Mouse (Mus musculus): Measurements from ENCODE around the gene Hnrnpd.
A peak's percentile ranks its signal among the peaks of the same experiment; 100 is the strongest.

Gene Hnrnpd

GRCm38 (mm10) chr5:99978699-99979442 is at the start of gene Hnrnpd, which contains the start of gene 4930524J08Rik:
Gene Hnrnpd (minus strand): TSS chr5:99978938.
Gene 4930524J08Rik (plus strand): TSS chr5:99979061.
- DNase-seq (ENCODE audit: low read depth, low spot score): peak; percentile 98

- no peak for DNase-seq (ENCODE audit: low read depth, low spot score)
These were observed 46.1 kb upstream of the Hnrnpd start for GRCm38 (mm10) chr5:100024868-100025267.

- no peak for DNase-seq (ENCODE audit: low read depth, low spot score)
These were observed 45.7 kb upstream of the Hnrnpd start for GRCm38 (mm10) chr5:100024403-100024802.

- no peak for DNase-seq (ENCODE audit: low read depth, low spot score)
These were observed 41.4 kb upstream of the Hnrnpd start for GRCm38 (mm10) chr5:100020089-100020488.

GRCm38 (mm10) chr5:100012599-100012998 is 33.9 kb upstream of the Hnrnpd start:
- no peak for DNase-seq (ENCODE audit: low read depth, low spot score)

- DNase-seq (ENCODE audit: low read depth, low spot score): no peak
These were observed 29.7 kb upstream of the Hnrnpd start for GRCm38 (mm10) chr5:100008485-100008884.

- peak; percentile 39 for DNase-seq (ENCODE audit: low read depth, low spot score)
These were observed 28.3 kb upstream of the Hnrnpd start for GRCm38 (mm10) chr5:100007040-100007375.

GRCm38 (mm10) chr5:100006324-100007039 is 27.7 kb upstream of the Hnrnpd start:
- no peak for DNase-seq (ENCODE audit: low read depth, low spot score)

GRCm38 (mm10) chr5:100005896-100006295 is 27.2 kb upstream of the Hnrnpd start:
- no peak for DNase-seq (ENCODE audit: low read depth, low spot score)

- no peak for DNase-seq (ENCODE audit: low read depth, low spot score)
These were observed 26.7 kb upstream of the Hnrnpd start for GRCm38 (mm10) chr5:100005431-100005830.

GRCm38 (mm10) chr5:100003895-100004294 is 25.2 kb upstream of the Hnrnpd start:
- no peak for DNase-seq (ENCODE audit: low read depth, low spot score)

- no peak for DNase-seq (ENCODE audit: low read depth, low spot score)
These were observed 21.8 kb upstream of the Hnrnpd start for GRCm38 (mm10) chr5:100000500-100000899.

- no peak for DNase-seq (ENCODE audit: low read depth, low spot score)
These were observed 21.3 kb upstream of the Hnrnpd start for GRCm38 (mm10) chr5:100000048-100000447.

GRCm38 (mm10) chr5:99994680-99995079 is 15.9 kb upstream of the Hnrnpd start:
- no peak for DNase-seq (ENCODE audit: low read depth, low spot score)

GRCm38 (mm10) chr5:99994166-99994565 is 15.4 kb upstream of the Hnrnpd start:
- DNase-seq (ENCODE audit: low read depth, low spot score): no peak

- no peak for DNase-seq (ENCODE audit: low read depth, low spot score)
These were observed 4.8 kb upstream of the Hnrnpd start for GRCm38 (mm10) chr5:99983452-99984061.

- peak; percentile 83 for DNase-seq (ENCODE audit: low read depth, low spot score)
These were observed 1.0 kb downstream of the Hnrnpd start for GRCm38 (mm10) chr5:99977516-99978301.

- DNase-seq (ENCODE audit: low read depth, low spot score): no peak
These were observed 2.3 kb downstream of the Hnrnpd start for GRCm38 (mm10) chr5:99976334-99976955.

- no peak for DNase-seq (ENCODE audit: low read depth, low spot score)
These were observed 3.0 kb downstream of the Hnrnpd start for GRCm38 (mm10) chr5:99975776-99976175.

GRCm38 (mm10) chr5:99975061-99975460 is 3.7 kb downstream of the Hnrnpd start:
- DNase-seq (ENCODE audit: low read depth, low spot score): no peak

GRCm38 (mm10) chr5:99973941-99974340 is 4.8 kb downstream of the Hnrnpd start:
- no peak for DNase-seq (ENCODE audit: low read depth, low spot score)
